Mouse (Mus musculus) heart, embryonic 11.5 days (tissue): ENCODE measurements at regions not wholly inside any gene's neighbourhood (a gene's known extent, or its start where the extent isn't known, plus 50 kb on each side); places are given as distances from the start of the nearest gene placed in this dataset.

Source experiments
- ATAC-seq: fragments of 200-750 bp; cut with Nextera tagmentation; replicated peaks from 2 replicates; pipeline ENCODE4 v1.8.0; 2017; ENCODE audit warnings: moderate library complexity; ENCODE audit not compliant: insufficient number of reproducible peaks, low FRiP score, low TSS enrichment
- H3K27ac ChIP-seq: fragments of 300-500 bp; sonication (generic); 2 replicates; pipeline ENCODE4 v1.5.1; 2014; ENCODE audit warnings: mild to moderate bottlenecking, low read depth, low read length
- H3K27me3 ChIP-seq: fragments of 300-500 bp; sonication (generic); 2 replicates; pipeline ENCODE4 v1.6.1; 2014; ENCODE audit warnings: mild to moderate bottlenecking, low read length, mixed read lengths; ENCODE audit not compliant: control insufficient read depth, insufficient read depth
- H3K36me3 ChIP-seq: fragments of 300-500 bp; sonication (generic); 2 replicates; pipeline ENCODE4 v1.6.1; 2014; ENCODE audit warnings: mild to moderate bottlenecking, low read length, moderate library complexity, mixed read lengths; ENCODE audit not compliant: control insufficient read depth, insufficient read depth
- H3K4me1 ChIP-seq: fragments of 300-500 bp; sonication (generic); 2 replicates; pipeline ENCODE4 v1.6.1; 2014; ENCODE audit warnings: low read length; ENCODE audit not compliant: control insufficient read depth, insufficient read depth
- H3K4me2 ChIP-seq: fragments of 300-500 bp; sonication (generic); 2 replicates; pipeline ENCODE4 v1.6.1; 2014; ENCODE audit warnings: mild to moderate bottlenecking, moderate library complexity
- H3K4me3 ChIP-seq: fragments of 300-500 bp; sonication (generic); 2 replicates; pipeline ENCODE4 v1.5.1; 2014; ENCODE audit warnings: low read depth, low read length
- H3K9ac ChIP-seq: fragments of 300-500 bp; sonication (generic); 2 replicates; pipeline ENCODE4 v1.6.1; 2014; ENCODE audit warnings: mild to moderate bottlenecking, low read depth, low read length, moderate library complexity
- H3K9me3 ChIP-seq: fragments of 300-500 bp; sonication (generic); replicated peaks from 2 replicates; pipeline ENCODE4 v1.6.1; 2016; ENCODE audit warnings: low read length; ENCODE audit not compliant: control insufficient read depth
- WGBS: fragments of 180-500 bp; shearing (Covaris S2); extraction: QIAGEN DNeasy Blood & Tissue Kit; methylation state at CpG from one replicate; pipeline ENCODE4 v1.1.7; 2014; ENCODE audit not compliant: insufficient replicate concordance; 5-methylcytosine and 5-hydroxymethylcytosine counted together

GRCm38 (mm10) chr1:73822616-73823015 lies 301.6 kb downstream of the Tns1 start:
- Histone ChIP-seq H3K9ac (no peak overlapping the region), H3K4me1 (peaks cover 3% of the 10 kb centered on the region; the same call in 1 of the 2 replicates), H3K36me3 (no peaks in the 10 kb centered on the region), H3K4me3 (no peak overlapping the region), H3K4me2 (no peak overlapping the region), H3K27ac (no peak overlapping the region), H3K9me3 (no peaks in the 10 kb centered on the region), H3K27me3 (peaks cover 5% of the 10 kb centered on the region; the same call in 1 of the 2 replicates)
- 41% methylated on average over 6 of the region's 6 CpGs for WGBS
- no peak for ATAC-seq

- ATAC-seq = no peak
- 66% methylated on average over 7 of the region's 7 CpGs for WGBS
- Histone ChIP-seq H3K4me2 (no peak overlapping the region), H3K27me3 (peaks cover 5% of the 10 kb centered on the region; the same call in 1 of the 2 replicates), H3K9ac (no peak overlapping the region), H3K27ac (no peak overlapping the region), H3K4me3 (no peak overlapping the region), H3K4me1 (no peaks in the 10 kb centered on the region), H3K9me3 (no peaks in the 10 kb centered on the region), H3K36me3 (no peaks in the 10 kb centered on the region)
Observed at GRCm38 (mm10) chr1:73820701-73821100, 303.5 kb downstream of the Tns1 start.

- H3K27ac ChIP-seq = no peak overlapping the region
- H3K9me3 ChIP-seq = no peaks in the 10 kb centered on the region
- H3K36me3 ChIP-seq = no peaks in the 10 kb centered on the region
- WGBS = 82% methylated on average over 3 of the region's 3 CpGs
- no peak overlapping the region for H3K4me2 ChIP-seq
- no peaks in the 10 kb centered on the region for H3K4me1 ChIP-seq
- H3K9ac ChIP-seq = no peak overlapping the region
- H3K4me3 ChIP-seq = no peak overlapping the region
- H3K27me3 ChIP-seq = no peaks in the 10 kb centered on the region
- no peak for ATAC-seq
Observed at GRCm38 (mm10) chr1:73807206-73807605, 317.0 kb downstream of the Tns1 start.

GRCm38 (mm10) chr1:73805156-73805555 lies 319.1 kb downstream of the Tns1 start:
- Histone ChIP-seq H3K4me3 (no peak overlapping the region), H3K4me1 (no peaks in the 10 kb centered on the region), H3K27me3 (no peaks in the 10 kb centered on the region), H3K27ac (no peak overlapping the region), H3K36me3 (no peaks in the 10 kb centered on the region), H3K9me3 (no peaks in the 10 kb centered on the region), H3K4me2 (no peak overlapping the region), H3K9ac (no peak overlapping the region)
- no peak for ATAC-seq
- 70% methylated on average over 9 of the region's 9 CpGs for WGBS

GRCm38 (mm10) chr1:73799996-73800395 lies 324.3 kb downstream of the Tns1 start:
- H3K27me3 ChIP-seq = no peaks in the 10 kb centered on the region
- H3K27ac ChIP-seq = no peak overlapping the region
- H3K4me2 ChIP-seq = no peak overlapping the region
- H3K4me1 ChIP-seq = no peaks in the 10 kb centered on the region
- no peak for ATAC-seq
- no peaks in the 10 kb centered on the region for H3K9me3 ChIP-seq
- H3K9ac ChIP-seq = no peak overlapping the region
- no peak overlapping the region for H3K4me3 ChIP-seq
- WGBS = 80% methylated on average over 1 of the region's 1 CpGs
- no peaks in the 10 kb centered on the region for H3K36me3 ChIP-seq

- Histone ChIP-seq H3K4me2 (no peak overlapping the region), H3K36me3 (no peaks in the 10 kb centered on the region), H3K27me3 (no peaks in the 10 kb centered on the region), H3K27ac (no peak overlapping the region), H3K9me3 (no peaks in the 10 kb centered on the region), H3K9ac (no peak overlapping the region), H3K4me3 (no peak overlapping the region), H3K4me1 (no peaks in the 10 kb centered on the region)
- 63% methylated on average over 8 of the region's 8 CpGs for WGBS
- no peak for ATAC-seq
Observed at GRCm38 (mm10) chr1:73799246-73799645, 325.0 kb downstream of the Tns1 start.

- WGBS = 74% methylated on average over 2 of the region's 2 CpGs
- Histone ChIP-seq H3K4me3 (no peak overlapping the region), H3K4me2 (no peak overlapping the region), H3K27me3 (no peaks in the 10 kb centered on the region), H3K9me3 (no peaks in the 10 kb centered on the region), H3K27ac (no peak overlapping the region), H3K9ac (no peak overlapping the region), H3K36me3 (no peaks in the 10 kb centered on the region), H3K4me1 (no peaks in the 10 kb centered on the region)
- no peak for ATAC-seq
Observed at GRCm38 (mm10) chr1:73797858-73798257, 326.4 kb downstream of the Tns1 start.

GRCm38 (mm10) chr1:73797413-73797812 lies 326.8 kb downstream of the Tns1 start:
- no peak overlapping the region for H3K27ac ChIP-seq
- H3K27me3 ChIP-seq = no peaks in the 10 kb centered on the region
- 79% methylated on average over 2 of the region's 2 CpGs for WGBS
- no peaks in the 10 kb centered on the region for H3K9me3 ChIP-seq
- no peak for ATAC-seq
- no peak overlapping the region for H3K9ac ChIP-seq
- H3K4me1 ChIP-seq = no peaks in the 10 kb centered on the region
- H3K4me2 ChIP-seq = no peak overlapping the region
- H3K36me3 ChIP-seq = no peaks in the 10 kb centered on the region
- H3K4me3 ChIP-seq = no peak overlapping the region

- Histone ChIP-seq H3K4me3 (no peak overlapping the region), H3K27ac (no peak overlapping the region), H3K9ac (no peak overlapping the region), H3K27me3 (no peaks in the 10 kb centered on the region), H3K9me3 (no peaks in the 10 kb centered on the region), H3K4me1 (no peaks in the 10 kb centered on the region), H3K36me3 (no peaks in the 10 kb centered on the region), H3K4me2 (no peak overlapping the region)
- ATAC-seq = no peak
- WGBS = 86% methylated on average over 4 of the region's 4 CpGs
Observed at GRCm38 (mm10) chr1:73793871-73794270, 330.4 kb downstream of the Tns1 start.
